Mouse (Mus musculus): ENCODE data around the gene Galnt6. TPM values are rescaled to one million over a fixed set of nuclear protein-coding genes. Genes with fewer than 3 reads are reported as not detected.

Galnt6 gene
- polyA plus RNA-seq, 1 experiment from 2014 or later = 0.31 TPM

GRCm38 (mm10) chr15:100681770-100682169 is 47.4 kb downstream of the Galnt6 start:
- H3K27me3 ChIP-seq = peaks cover 5% of the 10 kb centered on the region; the same call in 1 of the 2 replicates
- no peak overlapping the region for H3K4me2 ChIP-seq
- ATAC-seq (replicated peaks; ENCODE audit: insufficient number of reproducible peaks, insufficient read depth, low FRiP score, low read depth) = no peak
- H3K9me3 ChIP-seq (replicated peaks) = no peaks in the 10 kb centered on the region
- H3K4me1 ChIP-seq (replicated peaks) = peaks cover 8% of the 10 kb centered on the region; the same call in 1 of the 2 replicates
- H3K4me3 ChIP-seq = no peak overlapping the region
- WGBS = 48% methylated on average over 7 of the region's 7 CpGs
- no peak overlapping the region for H3K9ac ChIP-seq
- H3K36me3 ChIP-seq = no peaks in the 10 kb centered on the region
- H3K27ac ChIP-seq = no peak overlapping the region

GRCm38 (mm10) chr15:100680381-100680780 is 48.8 kb downstream of the Galnt6 start:
- H3K9ac ChIP-seq = no peak overlapping the region
- no peak for ATAC-seq (replicated peaks; ENCODE audit: insufficient number of reproducible peaks, insufficient read depth, low FRiP score, low read depth)
- no peaks in the 10 kb centered on the region for H3K36me3 ChIP-seq
- 45% methylated on average over 3 of the region's 3 CpGs for WGBS
- peaks cover 8% of the 10 kb centered on the region; the same call in 1 of the 2 replicates for H3K4me1 ChIP-seq (replicated peaks)
- no peaks in the 10 kb centered on the region for H3K9me3 ChIP-seq (replicated peaks)
- H3K4me2 ChIP-seq = no peak overlapping the region
- no peaks in the 10 kb centered on the region for H3K27me3 ChIP-seq
- no peak overlapping the region for H3K27ac ChIP-seq
- no peak overlapping the region for H3K4me3 ChIP-seq

GRCm38 (mm10) chr15:100679005-100679404 is 50.2 kb downstream of the Galnt6 start:
- Histone ChIP-seq H3K27me3 (no peaks in the 10 kb centered on the region), H3K4me3 (no peak overlapping the region), H3K36me3 (no peaks in the 10 kb centered on the region), H3K27ac (no peak overlapping the region), H3K9me3 (replicated peaks) (no peaks in the 10 kb centered on the region), H3K4me1 (replicated peaks) (peaks cover 8% of the 10 kb centered on the region), H3K4me2 (no peak overlapping the region), H3K9ac (no peak overlapping the region)
- WGBS = 89% methylated on average over 14 of the region's 14 CpGs
- no peak for ATAC-seq (replicated peaks; ENCODE audit: insufficient number of reproducible peaks, insufficient read depth, low FRiP score, low read depth)

- Histone ChIP-seq H3K4me3 (no peak overlapping the region), H3K36me3 (no peaks in the 10 kb centered on the region), H3K27me3 (no peaks in the 10 kb centered on the region), H3K9me3 (replicated peaks) (no peaks in the 10 kb centered on the region), H3K4me1 (replicated peaks) (peaks cover 12% of the 10 kb centered on the region), H3K27ac (no peak overlapping the region), H3K9ac (no peak overlapping the region), H3K4me2 (no peak overlapping the region)
- ATAC-seq (replicated peaks; ENCODE audit: insufficient number of reproducible peaks, insufficient read depth, low FRiP score, low read depth) = no peak
- 80% methylated on average over 12 of the region's 12 CpGs for WGBS
These were observed 50.6 kb downstream of the Galnt6 start for GRCm38 (mm10) chr15:100678581-100678980.

GRCm38 (mm10) chr15:100677675-100678074 is 51.5 kb downstream of the Galnt6 start:
- 87% methylated on average over 8 of the region's 8 CpGs for WGBS
- H3K4me1 ChIP-seq (replicated peaks) = peaks cover 16% of the 10 kb centered on the region
- H3K9ac ChIP-seq = no peak overlapping the region
- H3K4me2 ChIP-seq = no peak overlapping the region
- H3K4me3 ChIP-seq = no peak overlapping the region
- no peaks in the 10 kb centered on the region for H3K9me3 ChIP-seq (replicated peaks)
- no peaks in the 10 kb centered on the region for H3K27me3 ChIP-seq
- ATAC-seq (replicated peaks; ENCODE audit: insufficient number of reproducible peaks, insufficient read depth, low FRiP score, low read depth) = no peak
- no peaks in the 10 kb centered on the region for H3K36me3 ChIP-seq
- H3K27ac ChIP-seq = no peak overlapping the region

GRCm38 (mm10) chr15:100676521-100676920 is 52.7 kb downstream of the Galnt6 start:
- WGBS = 81% methylated on average over 1 of the region's 1 CpGs
- H3K4me2 ChIP-seq = no peak overlapping the region
- peaks cover 16% of the 10 kb centered on the region for H3K4me1 ChIP-seq (replicated peaks)
- H3K27ac ChIP-seq = no peak overlapping the region
- no peaks in the 10 kb centered on the region for H3K36me3 ChIP-seq
- H3K27me3 ChIP-seq = no peaks in the 10 kb centered on the region
- ATAC-seq (replicated peaks; ENCODE audit: insufficient number of reproducible peaks, insufficient read depth, low FRiP score, low read depth) = no peak
- H3K4me3 ChIP-seq = no peak overlapping the region
- H3K9me3 ChIP-seq (replicated peaks) = no peaks in the 10 kb centered on the region
- no peak overlapping the region for H3K9ac ChIP-seq

- no peak overlapping the region for H3K4me2 ChIP-seq
- no peaks in the 10 kb centered on the region for H3K27me3 ChIP-seq
- ATAC-seq (replicated peaks; ENCODE audit: insufficient number of reproducible peaks, insufficient read depth, low FRiP score, low read depth) = no peak
- WGBS = 48% methylated on average over 3 of the region's 3 CpGs
- no peak overlapping the region for H3K9ac ChIP-seq
- peaks cover 16% of the 10 kb centered on the region for H3K4me1 ChIP-seq (replicated peaks)
- no peak overlapping the region for H3K4me3 ChIP-seq
- no peak overlapping the region for H3K27ac ChIP-seq
- H3K9me3 ChIP-seq (replicated peaks) = no peaks in the 10 kb centered on the region
- no peaks in the 10 kb centered on the region for H3K36me3 ChIP-seq
These were observed 53.7 kb downstream of the Galnt6 start for GRCm38 (mm10) chr15:100675486-100675885.

- Histone ChIP-seq H3K4me1 (replicated peaks) (peaks cover 16% of the 10 kb centered on the region), H3K4me2 (no peak overlapping the region), H3K27ac (peak overlapping the region; percentile 55), H3K27me3 (no peaks in the 10 kb centered on the region), H3K4me3 (no peak overlapping the region), H3K9me3 (replicated peaks) (no peaks in the 10 kb centered on the region), H3K36me3 (no peaks in the 10 kb centered on the region), H3K9ac (no peak overlapping the region)
- WGBS = 77% methylated on average over 10 of the region's 10 CpGs
- ATAC-seq (replicated peaks; ENCODE audit: insufficient number of reproducible peaks, insufficient read depth, low FRiP score, low read depth) = no peak
These were observed 54.6 kb downstream of the Galnt6 start for GRCm38 (mm10) chr15:100674566-100674965.

- Histone ChIP-seq H3K27me3 (no peaks in the 10 kb centered on the region), H3K4me1 (replicated peaks) (peaks cover 16% of the 10 kb centered on the region), H3K36me3 (no peaks in the 10 kb centered on the region), H3K4me3 (no peak overlapping the region), H3K4me2 (peak overlapping the region; percentile 34), H3K27ac (peak overlapping the region; percentile 55), H3K9me3 (replicated peaks) (no peaks in the 10 kb centered on the region), H3K9ac (no peak overlapping the region)
- peak; percentile 68 for ATAC-seq (replicated peaks; ENCODE audit: insufficient number of reproducible peaks, insufficient read depth, low FRiP score, low read depth)
- 28% methylated on average over 12 of the region's 12 CpGs for WGBS
These were observed 55.4 kb downstream of the Galnt6 start for GRCm38 (mm10) chr15:100673585-100674391.

GRCm38 (mm10) chr15:100670833-100671232 is 58.3 kb downstream of the Galnt6 start:
- H3K4me3 ChIP-seq = no peak overlapping the region
- H3K4me2 ChIP-seq = no peak overlapping the region
- H3K9me3 ChIP-seq (replicated peaks) = no peaks in the 10 kb centered on the region
- H3K27me3 ChIP-seq = no peaks in the 10 kb centered on the region
- peaks cover 28% of the 10 kb centered on the region for H3K4me1 ChIP-seq (replicated peaks)
- WGBS = 71% methylated on average over 5 of the region's 5 CpGs
- no peak overlapping the region for H3K27ac ChIP-seq
- H3K9ac ChIP-seq = no peak overlapping the region
- no peak for ATAC-seq (replicated peaks; ENCODE audit: insufficient number of reproducible peaks, insufficient read depth, low FRiP score, low read depth)
- H3K36me3 ChIP-seq = no peaks in the 10 kb centered on the region

- Histone ChIP-seq H3K36me3 (no peaks in the 10 kb centered on the region), H3K9ac (no peak overlapping the region), H3K9me3 (replicated peaks) (no peaks in the 10 kb centered on the region), H3K27ac (no peak overlapping the region), H3K4me3 (no peak overlapping the region), H3K4me2 (no peak overlapping the region), H3K27me3 (no peaks in the 10 kb centered on the region), H3K4me1 (replicated peaks) (peaks cover 26% of the 10 kb centered on the region)
- WGBS = 76% methylated on average over 8 of the region's 8 CpGs
- ATAC-seq (replicated peaks; ENCODE audit: insufficient number of reproducible peaks, insufficient read depth, low FRiP score, low read depth) = no peak
These were observed 59.2 kb downstream of the Galnt6 start for GRCm38 (mm10) chr15:100670004-100670403.

- Histone ChIP-seq H3K27ac (no peak within 1 kb of the TSS), H3K9ac (no peak within 1 kb of the TSS), H3K9me3 (replicated peaks) (no peaks in the 10 kb centered on the region), H3K4me3 (peak within 1 kb of the TSS; percentile 22; the same call in 1 of the 2 replicates), H3K4me2 (no peak within 1 kb of the TSS; the same call in 1 of the 2 replicates), H3K36me3 (no peaks in the 10 kb centered on the region), H3K4me1 (replicated peaks) (peaks cover 24% of the 10 kb centered on the region), H3K27me3 (no peaks in the 10 kb centered on the region)
- ATAC-seq (replicated peaks; ENCODE audit: insufficient number of reproducible peaks, insufficient read depth, low FRiP score, low read depth) = no peak
- 77% methylated on average over 20 of the region's 20 CpGs for WGBS
These were observed 59.8 kb downstream of the Galnt6 start, which contains the start of gene Bin2 for GRCm38 (mm10) chr15:100669337-100669736. TSS of gene Bin2 (minus strand) at chr15:100669553.
